Mouse (Mus musculus) skeletal muscle tissue, adult 2 months (tissue): ENCODE measurements around the gene Fam110a.

Source experiments
- DNase-seq: peaks from one replicate; pipeline ENCODE4 v3.0.0-alpha.2; 2012; ENCODE audit warnings: low read depth, low spot score

Gene Fam110a

GRCm38 (mm10) chr2:151979470-151980354 lies at the start of gene Fam110a:
Gene Fam110a, minus strand, starts transcription at chr2:151980219.
- peak; percentile 92 for DNase-seq

DNA sequence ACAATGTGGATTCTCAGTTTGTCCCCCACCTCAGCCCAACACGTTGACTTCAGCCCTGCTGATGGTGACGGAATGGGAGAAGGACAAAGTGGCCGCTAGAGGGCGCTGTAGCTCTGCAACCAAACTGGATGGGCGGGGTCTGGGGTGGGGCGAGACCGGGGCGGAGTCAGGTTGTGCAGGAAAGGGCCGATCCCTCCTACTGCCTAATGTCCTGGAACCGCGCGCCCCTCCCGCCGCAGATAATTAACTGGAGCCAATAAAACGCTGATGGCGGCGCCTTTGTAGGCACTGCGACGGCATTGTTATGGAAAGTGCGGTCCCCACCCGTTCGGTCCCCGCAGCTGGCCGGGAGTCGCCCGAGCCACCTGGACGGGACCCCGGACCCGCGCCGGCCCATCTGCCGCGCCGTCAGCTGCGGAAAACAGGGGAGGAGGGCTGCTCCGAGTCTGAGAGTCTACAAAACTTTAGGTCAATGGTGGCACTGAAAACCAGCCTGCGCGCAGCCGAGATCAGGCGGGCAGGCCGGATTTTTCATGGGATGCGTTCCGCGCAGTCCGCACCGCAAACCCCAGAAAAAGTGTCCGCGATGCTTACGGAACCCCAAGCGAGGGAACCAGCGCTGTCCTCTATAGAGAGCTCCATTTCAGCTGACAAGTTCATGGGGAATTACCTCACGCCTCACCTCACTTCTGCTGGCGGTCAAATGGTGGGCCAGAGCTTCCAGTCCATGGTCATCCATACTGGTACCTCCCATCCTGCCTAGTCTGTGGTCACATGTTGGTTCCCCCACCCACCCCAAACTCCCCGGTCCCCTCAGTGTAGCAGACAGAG lies 49.4 kb upstream of the Fam110a start:
- peak; percentile 80 for DNase-seq

GRCm38 (mm10) chr2:152024883-152025422 lies 44.9 kb upstream of the Fam110a start:
- no peak for DNase-seq

DNA sequence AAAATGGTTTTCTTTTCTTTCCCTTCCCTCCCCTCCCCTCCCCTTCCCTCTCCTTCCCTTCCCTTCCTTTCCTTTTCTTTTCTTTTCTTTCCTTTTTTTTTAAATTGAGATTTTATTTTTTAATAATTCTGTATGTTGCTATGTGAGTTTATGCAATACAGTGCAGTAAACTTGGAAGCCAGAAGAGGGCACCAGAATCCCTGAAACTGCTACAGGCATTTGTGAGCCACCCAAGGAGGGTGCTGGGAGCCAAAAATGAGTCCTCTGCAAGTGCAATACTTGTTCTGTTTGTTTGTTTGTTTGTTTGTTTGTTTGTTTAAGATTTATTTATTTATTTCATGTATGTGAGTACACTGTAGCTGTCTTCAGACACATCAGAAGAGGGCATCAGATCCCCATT lies 42.0 kb upstream of the Fam110a start:
- DNase-seq = no peak

- no peak for DNase-seq
Observed at GRCm38 (mm10) chr2:152020255-152020654, 40.2 kb upstream of the Fam110a start.

- no peak for DNase-seq
Observed at GRCm38 (mm10) chr2:152016666-152017065, 36.6 kb upstream of the Fam110a start.

GRCm38 (mm10) chr2:152015997-152016396 lies 36.0 kb upstream of the Fam110a start:
- no peak for DNase-seq

- DNase-seq = no peak
Observed at GRCm38 (mm10) chr2:152012701-152013100, 32.7 kb upstream of the Fam110a start.

DNA sequence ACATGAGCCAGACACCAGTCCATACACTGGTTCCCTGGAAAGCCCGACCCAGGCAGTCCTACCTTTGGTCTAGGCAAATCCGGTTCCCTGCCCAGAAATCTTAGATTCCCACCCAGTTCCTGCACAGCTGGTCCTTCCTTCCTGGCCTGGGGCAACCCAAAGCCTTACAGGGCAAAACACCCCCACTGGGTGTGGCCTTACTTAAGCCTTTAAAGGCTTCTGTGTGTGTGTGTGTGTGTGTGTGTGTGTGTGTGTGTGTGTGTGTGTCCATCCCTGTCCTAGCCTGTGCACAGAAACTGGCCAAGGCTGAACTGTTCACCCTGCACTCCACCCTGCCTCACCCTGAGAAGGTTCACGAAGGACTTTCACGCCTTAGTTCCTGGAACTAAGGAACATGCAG lies 32.2 kb upstream of the Fam110a start:
- peak; percentile 21 for DNase-seq

GRCm38 (mm10) chr2:152011724-152012123 lies 31.7 kb upstream of the Fam110a start:
- DNase-seq = no peak

DNA sequence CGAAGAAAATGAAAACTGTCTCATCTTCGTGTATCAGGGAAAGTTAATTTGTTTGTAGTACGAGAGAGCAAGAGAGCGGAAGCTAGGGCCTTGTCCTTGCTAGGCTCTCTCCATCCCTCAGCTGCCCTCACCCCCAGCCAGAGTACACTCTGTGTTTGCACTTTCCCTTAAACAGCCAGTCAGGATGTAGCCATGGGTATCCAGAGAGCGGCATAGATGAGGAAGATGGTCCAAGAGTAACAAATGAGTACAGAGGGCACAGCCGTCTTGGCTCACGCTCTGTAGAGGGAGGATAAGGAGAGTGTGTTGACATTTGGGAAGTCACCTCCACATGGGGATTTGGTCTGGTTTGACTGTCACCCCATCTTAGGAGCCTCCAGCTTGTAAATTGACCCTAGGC lies 30.6 kb upstream of the Fam110a start:
- DNase-seq = no peak

DNA sequence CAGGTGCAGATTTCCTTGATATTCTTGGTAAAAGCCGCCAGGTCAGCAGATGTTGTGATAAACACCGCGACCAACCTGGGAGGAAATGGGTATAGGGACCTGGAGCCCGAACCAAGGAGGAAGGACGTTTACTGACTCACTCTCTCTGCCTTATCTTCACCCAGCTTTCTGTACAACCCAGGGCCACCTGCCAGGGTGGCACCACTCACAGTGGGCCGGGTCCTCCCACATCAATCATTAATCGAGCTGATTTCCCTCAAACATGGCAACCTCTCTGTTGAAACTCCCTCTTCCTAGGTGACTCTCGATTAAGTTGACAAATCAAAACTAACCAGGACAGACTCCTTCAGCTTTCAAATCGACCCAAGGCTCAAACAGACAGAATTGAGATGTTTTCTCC lies 30.2 kb upstream of the Fam110a start:
- no peak for DNase-seq

GRCm38 (mm10) chr2:152009061-152009779 lies 29.2 kb upstream of the Fam110a start:
- no peak for DNase-seq

- no peak for DNase-seq
Observed at GRCm38 (mm10) chr2:152007783-152008182, 27.8 kb upstream of the Fam110a start.

DNA sequence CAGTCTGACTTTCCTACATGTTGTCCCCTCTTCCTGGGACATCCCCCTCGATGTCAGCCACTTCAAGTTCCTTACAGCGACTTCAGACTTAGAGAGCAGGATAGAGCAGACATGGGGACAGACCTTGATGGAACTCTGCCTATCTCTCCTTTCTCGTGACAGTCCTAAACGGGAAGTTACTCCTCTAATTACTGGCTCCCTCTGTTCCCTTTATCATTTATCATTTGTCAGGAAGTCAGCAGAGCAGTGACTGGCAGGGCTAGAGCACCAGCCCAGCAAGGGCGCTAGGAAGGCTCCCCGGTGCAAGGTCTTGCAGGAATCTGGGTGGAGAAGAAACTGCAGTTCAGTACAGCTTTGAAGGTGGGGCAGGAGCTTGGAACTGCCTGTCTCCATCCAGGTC lies 22.5 kb upstream of the Fam110a start:
- no peak for DNase-seq

GRCm38 (mm10) chr2:152000735-152001134 lies 20.7 kb upstream of the Fam110a start:
- DNase-seq = no peak

GRCm38 (mm10) chr2:152000291-152000679 lies 20.3 kb upstream of the Fam110a start:
- no peak for DNase-seq

DNA sequence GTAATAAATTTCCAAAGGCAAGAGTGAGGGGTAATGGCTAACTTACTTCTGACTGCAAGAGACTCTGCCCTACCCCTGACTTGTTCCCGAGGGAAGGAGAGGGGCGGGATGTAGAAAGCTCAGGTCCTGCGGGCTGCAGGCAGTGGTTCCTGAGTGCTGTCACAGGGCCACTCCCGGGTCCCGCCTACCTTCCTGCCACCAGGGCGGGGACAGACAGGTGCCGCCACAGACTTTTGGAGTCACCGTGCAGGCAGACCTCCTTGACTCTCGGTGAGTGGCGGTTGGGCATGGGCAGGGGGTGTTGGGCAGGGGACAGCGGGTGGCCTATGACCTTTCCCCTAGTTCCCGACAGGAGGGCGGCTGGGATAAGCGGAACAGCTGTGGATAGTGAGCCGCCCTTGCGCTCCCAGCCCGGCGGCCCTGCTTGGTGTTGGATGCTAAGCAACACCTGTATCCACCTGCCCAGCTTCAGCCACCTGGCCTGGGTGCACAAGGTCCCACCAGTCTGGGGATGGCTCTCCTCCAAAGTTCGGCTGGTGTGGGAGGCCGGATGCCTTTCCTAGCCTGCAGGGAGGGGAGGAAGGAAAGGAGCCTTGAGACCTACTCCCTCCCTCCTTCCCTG lies 19.8 kb upstream of the Fam110a start:
- no peak for DNase-seq

GRCm38 (mm10) chr2:151998932-151999331 lies 18.9 kb upstream of the Fam110a start:
- DNase-seq = no peak

DNA sequence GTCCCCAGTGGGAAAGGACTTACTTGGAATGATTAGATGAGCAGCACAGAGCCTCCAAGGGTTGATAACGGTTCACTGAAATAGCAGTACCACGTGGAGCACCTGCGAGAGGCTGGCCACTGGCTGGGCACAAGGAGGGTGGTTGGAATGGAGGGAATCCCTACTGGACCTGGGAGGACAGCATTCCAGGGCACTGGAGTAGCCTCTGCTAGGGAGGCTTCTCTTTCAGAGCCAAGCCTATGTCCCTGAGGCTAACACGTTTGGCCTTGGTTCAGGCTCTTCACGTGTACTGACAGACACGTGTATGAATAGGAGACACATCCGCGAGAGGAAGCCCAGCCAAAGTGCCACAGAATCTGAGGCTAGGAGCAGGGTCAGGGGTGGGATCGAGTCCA lies 18.5 kb upstream of the Fam110a start:
- no peak for DNase-seq

- DNase-seq = no peak
Observed at GRCm38 (mm10) chr2:151997776-151998504, 17.9 kb upstream of the Fam110a start.
